Mouse (Mus musculus) c-Kit-negative CD71-positive TER-119-positive erythroid progenitor cells, embryonic 14.5 days (primary cell): ENCODE results near the gene Rfx5.
"Not testable (repeated sequence)": the region's sequence is repeated elsewhere in the genome, so short reads cannot be mapped to it uniquely, and the experiment has no call there.

Experiments
- DNase-seq: peaks from one replicate; pipeline ENCODE4 v3.0.0-alpha.2; 2013; ENCODE audit warnings: low read depth, low spot score

Gene Rfx5

DNA sequence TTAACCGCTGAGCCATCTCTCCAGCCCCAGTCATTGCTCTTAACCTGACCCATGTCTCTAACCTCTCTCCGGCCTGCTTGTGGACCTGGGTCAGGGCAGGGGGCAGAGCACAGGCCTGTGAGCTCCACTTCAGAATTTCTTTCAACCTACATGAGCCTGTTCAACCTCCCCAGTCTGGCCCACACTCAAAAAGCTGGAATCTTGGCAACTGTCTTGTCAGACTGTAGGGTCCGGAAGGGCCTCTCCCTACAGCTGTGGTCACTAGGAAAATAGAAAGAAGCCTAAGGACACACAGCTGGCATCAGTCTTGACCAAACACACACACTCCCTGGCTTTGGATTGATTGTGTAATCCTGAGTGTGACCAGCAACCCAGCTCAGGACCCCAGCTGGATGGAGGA, 18.5 kb upstream of the Rfx5 start:
- DNase-seq: not testable (repeated sequence)

DNA sequence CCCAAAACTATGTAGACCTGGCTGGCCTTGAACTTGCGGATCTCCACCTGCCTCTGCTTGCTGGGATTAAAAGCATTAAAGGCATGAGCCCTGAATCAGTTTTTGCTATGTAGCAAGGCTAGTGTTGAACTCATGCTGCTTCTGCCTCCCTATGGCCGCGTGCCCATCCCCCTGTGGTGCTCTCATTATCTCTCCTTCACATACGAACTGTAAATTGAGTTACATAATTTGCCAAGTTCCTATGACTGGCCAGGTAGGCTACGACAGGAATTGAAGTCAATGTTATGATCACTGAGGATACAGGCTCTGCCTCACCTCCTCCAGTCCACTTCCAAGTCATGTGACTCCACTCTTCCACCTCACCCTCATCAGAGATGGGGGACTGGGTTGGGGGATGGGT, 17.7 kb upstream of the Rfx5 start:
- not testable (repeated sequence) for DNase-seq

DNA sequence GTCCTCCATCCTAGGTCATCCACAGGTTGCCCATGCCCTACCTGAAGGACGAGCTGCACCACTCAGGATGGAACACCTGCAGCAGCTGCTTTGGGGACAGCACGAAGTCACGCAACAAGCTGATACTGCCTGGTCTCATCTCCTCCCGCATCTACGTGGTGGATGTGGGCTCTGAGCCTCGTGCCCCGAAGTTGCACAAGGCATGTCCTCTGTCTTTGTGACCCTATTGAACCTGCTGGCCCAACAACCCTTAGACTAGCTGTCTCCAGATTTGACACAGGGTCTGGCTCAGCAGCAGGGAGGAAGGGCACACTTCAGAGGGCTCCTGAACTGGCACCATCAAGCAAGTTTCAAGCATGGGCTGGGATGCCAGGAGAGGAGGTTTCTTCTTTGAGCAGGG, 16.7 kb upstream of the Rfx5 start:
- not testable (repeated sequence) for DNase-seq

DNA sequence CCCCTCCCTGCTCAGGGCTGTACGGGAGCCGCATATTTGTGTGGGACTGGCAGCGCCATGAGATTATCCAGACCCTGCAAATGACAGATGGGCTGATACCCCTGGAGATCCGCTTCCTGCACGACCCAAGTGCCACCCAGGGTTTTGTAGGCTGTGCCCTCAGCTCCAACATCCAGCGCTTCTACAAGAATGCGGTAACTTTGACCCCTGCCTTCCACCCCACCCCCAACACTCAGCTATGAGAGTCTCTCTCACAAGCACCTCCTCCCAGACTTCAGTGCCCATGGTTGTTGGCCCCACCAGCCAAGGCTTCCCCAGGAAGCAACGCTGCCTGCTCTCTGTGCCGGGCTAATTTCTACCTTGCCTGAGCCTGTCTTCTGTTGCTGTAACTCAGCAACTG, 13.8 kb upstream of the Rfx5 start:
- DNase-seq: not testable (repeated sequence)

DNA sequence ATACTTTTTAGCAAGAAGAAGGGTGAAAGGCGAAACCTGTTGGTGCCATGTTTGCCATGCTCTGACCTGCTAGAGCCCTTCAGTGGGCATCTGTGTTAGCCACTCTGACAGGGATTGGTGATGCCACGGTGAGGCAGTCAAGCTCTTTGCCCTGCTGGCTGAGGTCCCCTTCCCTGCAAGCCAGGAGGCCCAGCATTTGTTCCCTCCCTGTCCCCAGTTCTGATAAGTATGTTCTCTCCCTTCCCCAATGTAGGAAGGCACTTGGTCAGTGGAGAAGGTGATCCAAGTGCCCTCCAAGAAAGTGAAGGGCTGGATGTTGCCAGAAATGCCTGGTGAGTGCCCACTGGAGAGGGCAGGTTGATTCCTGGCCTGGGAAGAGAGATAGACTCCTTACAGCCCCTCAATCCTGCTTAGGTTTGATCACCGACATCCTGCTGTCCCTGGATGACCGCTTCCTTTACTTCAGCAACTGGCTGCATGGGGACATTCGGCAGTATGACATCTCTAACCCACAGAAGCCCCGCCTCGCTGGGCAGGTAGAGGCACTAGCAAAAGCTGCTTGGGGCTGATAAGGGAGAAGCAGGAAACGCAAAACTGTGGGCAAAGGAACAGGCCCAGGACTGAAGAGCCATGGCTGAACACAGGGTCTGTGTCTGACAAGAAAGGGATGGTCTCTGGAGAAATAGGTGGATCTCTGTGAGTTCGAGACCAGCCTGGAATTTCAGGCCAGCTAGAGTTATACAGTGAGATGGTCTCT, 11.5 kb upstream of the Rfx5 start:
- DNase-seq: peak; percentile 77

DNA sequence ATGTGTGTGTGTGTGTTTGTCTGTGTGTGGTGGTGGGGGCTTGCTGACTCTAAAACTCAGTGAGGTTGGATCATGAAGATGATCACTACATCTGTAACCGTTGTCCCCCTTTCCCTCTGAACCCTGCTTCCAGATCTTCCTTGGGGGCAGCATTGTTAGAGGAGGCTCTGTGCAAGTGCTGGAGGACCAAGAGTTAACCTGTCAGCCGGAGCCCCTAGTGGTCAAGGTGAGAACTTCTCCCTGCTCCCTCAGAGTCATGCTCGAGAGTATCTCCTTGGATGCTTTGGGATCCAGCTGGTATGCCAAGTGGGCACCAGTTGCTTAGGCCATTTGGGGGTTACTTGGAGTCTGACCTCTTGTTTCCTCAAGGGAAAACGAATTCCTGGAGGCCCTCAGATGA, 10.2 kb upstream of the Rfx5 start:
- DNase-seq: peak; percentile 29

DNA sequence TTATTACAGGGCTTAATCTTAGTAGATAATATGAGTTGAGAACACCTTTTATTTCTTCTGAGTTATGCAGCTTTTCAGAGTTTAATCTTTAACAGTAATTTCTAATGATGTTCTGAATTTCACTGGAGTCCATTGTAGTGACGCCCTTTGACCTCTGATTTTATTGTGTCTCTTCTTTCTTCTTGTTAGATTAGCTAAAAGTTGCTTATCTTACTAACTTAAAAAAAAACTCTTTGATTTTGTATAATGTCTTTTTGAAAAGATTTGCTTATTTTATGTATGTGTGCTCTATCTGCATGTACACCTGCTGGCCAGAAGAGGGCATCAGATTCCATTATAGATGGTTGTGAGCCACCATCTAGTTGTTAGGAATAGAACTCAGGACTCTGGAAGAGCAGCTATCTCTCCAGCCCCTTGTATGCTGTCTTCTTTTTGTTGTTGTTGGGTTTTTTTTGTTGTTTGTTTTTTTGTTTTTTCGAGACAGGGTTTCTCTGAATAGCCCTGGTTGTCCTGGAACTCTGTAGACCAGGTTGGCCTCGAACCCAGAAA, 5.7 kb upstream of the Rfx5 start:
- DNase-seq: no peak

DNA sequence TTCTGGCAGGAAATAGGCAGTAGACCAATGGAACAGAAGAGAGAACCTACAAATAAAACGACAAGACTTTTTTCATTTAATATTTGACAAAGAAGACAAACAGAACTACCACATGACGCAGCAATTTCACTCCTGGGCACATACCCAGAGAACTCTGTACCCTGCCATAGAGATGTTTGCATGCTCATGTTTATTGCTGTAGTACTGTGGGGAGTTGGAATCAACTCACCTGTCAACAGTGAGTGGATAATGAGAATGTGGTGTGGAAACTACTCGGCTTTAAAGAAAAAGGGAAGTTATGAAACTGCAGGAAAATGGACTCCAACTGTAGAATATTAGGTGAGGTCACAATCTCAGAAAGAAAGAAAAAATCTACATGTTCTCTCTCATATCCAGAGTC, 4.2 kb upstream of the Rfx5 start:
- DNase-seq: no peak

DNA sequence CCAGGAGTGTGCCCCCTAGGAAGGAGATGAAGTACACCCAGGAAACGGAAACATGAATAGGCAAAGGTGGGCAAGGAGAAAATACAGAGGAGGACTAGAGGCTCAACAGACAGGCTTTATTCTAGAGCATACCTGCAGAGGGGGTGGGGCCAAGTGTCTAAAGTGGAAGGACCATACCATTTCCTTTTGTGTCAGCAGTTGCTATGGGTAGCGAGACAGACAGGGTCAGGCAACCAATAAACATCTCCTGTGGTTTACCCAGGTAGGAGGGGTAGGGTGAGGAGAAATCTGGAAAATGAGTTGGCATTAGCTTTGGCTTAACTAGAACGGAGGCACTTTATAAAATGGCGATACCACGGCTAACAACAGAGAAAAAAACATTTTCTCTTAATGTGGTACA, 1.1 kb upstream of the Rfx5 start:
- DNase-seq: no peak

DNA sequence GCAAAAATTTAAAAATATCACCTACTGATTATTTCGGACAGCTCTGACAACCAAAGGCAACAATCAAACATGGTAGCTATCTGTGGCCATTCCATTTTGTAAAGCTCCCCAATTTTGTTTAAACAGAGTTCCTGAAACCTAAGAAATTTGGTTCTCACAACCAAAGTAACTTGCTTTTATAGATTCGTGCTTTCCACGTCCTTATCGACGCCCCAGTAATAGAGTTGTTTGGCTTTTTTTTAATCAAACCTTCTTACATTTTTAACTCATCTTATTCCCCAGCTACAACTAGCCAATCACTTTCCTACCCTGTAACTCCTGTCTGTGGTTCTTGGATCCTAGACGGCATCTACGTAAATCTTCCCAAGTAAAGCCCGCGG, 501 bp upstream of the Rfx5 start:
- DNase-seq: no peak

DNA sequence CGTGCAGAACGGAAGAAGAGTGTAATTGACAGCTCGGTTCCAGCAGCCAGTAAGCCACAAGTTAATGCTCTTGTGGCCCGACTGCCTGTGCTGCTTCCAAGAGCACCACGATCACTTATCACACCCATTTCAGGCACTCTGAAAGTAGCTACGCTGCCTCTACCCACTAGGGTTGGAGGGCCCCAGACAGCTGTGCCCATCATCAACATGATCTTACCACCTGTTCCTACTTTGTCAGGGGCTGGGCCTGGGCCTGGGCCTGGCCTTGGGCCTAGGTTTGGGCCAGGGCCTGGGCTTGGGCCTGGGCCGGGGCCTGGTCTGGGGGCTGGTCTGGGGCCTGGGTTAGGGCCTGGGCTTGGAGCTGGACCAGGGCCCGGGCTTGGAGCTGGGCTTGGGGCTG, 4.4 kb downstream of the Rfx5 start:
- DNase-seq: no peak

DNA sequence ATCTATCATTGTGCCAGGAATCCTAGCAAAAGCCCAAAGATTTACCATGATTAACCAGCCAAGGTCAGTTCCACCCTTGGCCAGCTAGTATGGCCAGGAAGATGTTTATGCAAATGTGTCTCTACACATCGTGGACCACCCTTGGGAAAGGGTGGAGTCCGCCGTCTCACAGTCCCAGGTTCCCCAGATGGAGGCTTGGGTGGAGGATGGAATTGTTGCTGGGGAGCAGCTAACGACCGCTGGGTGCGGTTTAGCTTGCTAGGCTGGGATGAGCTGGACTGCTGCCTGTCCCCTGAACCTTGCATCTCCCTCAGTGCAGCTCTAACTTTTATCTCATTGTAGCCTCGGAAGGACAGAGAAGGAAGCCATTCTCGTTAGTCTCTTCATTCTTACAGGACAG, 6.0 kb downstream of the Rfx5 start:
- DNase-seq: no peak

DNA sequence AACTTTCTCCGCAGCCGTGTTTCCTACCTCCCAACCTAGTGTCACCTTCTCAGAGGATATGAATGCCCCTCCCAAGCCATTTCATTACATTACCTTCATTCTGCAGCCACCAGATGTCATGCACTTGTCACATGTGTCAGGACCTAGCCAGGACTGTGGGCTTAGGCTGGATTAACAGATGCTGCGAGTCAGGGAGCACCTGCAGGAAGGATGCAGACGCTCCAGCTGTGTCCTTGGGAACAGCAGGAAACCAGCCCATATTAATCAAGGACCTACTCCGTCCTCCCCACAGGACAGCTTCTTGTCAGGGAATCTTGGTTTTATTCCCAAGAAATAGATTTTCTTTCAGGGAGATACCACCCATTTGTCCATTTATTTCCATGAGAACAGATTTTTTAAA, 6.4 kb downstream of the Rfx5 start:
- no peak for DNase-seq

DNA sequence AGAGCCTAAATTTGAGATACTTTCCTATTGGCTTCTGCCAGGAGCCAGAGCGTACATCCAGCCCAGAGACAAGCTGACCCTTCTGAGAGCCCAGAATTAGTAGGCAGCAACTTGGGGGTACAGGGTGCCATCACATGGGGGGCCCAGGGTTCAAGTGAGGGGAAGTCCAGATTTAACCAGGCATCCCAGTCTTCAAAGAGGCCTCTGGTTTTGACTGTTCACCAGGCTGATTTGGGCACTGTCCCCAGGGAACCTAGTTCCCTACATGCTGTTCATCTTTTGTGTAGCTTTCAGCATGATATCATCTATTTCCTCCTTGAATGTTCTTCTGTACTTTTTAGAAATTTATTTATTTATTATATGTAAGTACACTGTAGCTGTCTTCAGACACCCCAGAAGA, 11.1 kb downstream of the Rfx5 start:
- DNase-seq: no peak

DNA sequence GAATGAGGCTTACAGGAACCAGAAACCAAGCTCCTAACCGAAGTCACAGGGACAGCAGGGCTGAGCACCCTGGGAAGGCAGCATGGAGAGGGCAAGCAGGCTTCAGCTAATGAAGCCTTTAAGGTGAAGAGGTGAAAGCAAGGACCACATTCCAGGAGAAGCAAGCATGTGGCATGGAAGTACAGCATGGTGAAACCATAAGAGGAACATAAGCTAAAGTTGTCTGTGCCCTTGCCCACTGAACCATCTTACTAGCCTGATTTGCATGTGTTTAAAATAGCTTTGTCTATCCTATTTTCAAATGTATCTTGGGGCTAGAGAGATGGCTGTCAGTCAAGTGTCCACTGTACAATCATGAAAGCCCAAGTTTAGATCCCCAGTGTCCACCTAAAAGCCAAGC, 12.0 kb downstream of the Rfx5 start:
- no peak for DNase-seq

DNA sequence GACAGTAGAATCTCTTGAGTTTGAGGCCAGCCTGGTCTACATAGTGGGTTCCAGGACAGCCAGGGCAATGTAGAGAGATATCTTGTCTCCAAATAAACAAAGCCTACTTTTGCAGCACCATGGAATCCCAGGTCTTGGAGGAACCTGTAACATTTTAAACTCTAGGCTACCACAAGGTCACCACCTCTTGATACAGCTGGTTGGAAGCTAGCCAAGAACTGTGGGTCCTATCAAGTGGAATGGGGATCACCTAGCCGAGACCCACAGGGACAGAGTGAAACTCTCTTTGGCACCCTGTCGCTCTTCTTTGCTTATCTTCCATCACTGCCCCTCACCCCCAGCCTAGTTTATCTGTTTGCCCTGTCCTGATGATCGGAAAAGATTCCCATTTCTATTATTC, 18.7 kb downstream of the Rfx5 start:
- no peak for DNase-seq

DNA sequence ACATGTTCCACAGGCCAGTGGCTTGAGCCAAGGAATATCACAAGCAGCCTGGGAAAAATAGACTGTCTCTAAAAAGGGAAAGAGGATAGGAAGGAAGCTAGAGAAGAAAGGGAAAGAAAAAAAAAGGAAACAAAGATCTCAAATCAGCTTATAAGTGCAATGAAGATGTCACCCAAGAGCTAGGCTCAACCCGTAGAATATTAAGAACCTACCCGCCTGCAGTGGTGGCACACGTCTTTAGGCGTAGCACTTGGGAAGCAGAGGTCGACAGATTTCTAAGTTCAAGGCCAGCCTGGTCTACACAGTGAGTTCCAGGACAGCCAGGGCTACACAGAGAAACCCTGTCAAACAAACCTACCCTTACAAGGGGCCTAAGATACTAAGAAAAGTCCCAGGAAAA, 19.7 kb downstream of the Rfx5 start:
- DNase-seq: no peak

DNA sequence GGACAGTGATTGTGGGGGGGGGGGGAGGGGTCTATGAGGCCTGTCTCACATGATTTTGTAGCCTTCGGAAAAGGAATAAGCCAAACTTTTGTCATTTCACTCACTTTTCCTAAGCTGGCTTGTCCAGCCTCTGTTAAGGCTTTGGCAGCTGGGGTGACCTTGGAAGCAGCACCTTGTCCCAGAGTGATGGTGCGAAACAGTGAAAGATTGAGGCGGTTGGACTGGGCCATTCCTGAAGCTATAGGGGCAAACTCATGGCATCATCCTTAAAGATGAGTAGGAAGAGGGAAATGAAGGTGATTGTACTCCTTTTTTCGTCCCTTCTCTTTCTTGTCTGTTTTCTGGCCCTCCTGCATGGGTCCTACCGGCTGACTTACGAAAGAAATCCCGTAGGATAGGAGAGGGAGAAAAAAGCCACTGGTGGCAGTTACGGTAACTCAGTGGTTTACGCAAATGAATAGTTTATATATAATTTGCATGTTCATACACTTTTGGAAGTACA, 20.2 kb downstream of the Rfx5 start:
- DNase-seq: no peak

DNA sequence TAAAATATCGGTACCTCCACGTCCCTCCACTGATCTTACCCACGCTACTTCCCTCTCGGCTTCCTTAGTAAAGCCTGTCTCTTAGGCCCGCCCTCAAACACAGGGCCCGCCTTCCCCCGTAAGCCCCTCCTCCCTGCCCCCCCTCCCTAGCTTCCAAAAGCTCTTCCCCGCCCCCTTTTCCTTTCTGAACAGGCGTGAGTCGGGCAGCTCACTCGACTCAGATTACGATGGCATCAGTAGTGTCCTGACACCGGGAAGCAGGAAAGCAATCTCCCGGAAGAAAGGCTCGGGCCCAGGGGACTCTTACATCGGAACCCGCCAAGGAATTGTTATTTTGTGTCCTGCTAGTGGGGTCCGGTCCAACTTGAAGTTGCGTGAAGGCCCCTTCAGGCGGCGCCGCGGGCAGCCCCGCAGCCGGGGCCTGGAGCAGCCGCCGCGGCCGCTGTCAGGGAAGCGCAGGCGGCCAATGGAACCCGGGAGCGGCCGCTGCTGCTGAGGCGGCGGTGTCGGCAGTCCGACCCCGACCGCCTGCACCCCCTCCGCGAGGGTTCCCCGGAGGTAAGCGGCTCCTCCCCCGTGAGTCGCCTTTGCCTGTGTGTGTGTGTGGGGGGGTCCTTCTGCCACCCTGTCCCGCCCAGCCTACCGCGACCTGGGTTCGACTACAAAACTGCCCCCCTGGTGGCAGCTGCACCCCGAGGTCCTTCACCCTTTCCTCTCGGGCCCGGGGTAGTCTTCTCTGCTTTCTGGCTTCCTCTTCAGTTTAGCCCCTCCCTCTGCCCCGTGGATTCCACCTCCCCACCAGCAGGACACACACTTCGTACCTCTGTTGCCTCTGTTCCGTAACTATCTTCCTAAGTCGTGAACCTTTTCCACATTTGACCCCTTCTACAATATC, 20.9 kb downstream of the Rfx5 start, which contains the start of gene Pi4kb:
Gene Pi4kb, plus strand, starts transcription at position 204 of the 895 bp plus-strand sequence.
- DNase-seq: peak; percentile 94

DNA sequence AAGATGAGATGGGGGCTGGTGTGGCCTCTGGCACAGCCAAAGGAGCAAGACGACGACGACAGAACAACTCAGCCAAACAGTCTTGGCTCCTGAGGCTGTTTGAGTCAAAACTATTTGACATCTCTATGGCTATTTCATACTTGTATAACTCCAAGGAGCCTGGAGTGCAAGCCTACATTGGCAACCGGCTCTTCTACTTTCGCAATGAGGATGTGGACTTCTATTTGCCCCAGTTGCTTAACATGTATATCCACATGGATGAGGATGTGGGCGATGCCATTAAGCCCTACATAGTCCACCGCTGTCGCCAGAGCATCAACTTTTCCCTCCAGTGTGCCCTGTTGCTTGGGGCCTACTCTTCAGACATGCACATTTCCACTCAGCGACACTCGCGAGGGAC, 30.4 kb downstream of the Rfx5 start:
- no peak for DNase-seq

DNA sequence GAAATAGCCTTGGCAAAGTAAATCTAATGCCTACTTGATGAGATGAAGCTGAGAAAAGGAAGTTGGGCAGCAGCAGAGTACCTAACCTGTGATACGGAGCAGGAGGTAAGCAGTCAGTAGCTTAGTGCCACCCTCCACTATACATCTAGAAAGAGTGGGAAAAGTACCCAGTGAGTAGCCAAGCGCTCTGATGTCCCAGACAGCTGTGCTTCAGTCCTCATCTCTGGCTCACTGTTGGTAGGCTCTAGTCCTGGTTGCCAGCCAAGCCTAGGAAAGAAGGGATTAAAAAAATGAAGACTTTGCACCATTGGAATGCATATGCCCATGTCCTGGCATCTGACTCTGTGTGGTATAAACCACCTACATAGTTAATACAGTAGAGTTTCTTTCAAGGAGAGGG, 31.6 kb downstream of the Rfx5 start:
- no peak for DNase-seq

DNA sequence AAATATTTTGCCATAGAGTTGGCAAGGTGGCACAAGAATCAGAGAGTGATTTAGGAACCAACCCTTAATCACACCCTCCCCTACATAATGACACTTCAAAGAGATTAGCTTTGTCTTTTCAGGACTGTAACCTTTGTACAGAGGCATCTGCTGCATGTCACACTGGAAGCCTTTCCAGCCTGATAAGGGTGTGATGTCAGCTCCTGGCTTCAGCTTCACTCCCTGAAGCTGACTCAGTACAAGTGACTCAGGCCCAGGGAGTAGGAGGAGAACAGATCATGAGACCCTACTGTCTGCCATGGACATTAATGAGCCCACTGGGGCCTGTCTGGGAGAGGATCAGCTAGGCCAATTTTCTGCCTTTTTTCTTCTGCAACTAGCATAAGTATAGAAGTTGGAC, 33.7 kb downstream of the Rfx5 start:
- DNase-seq: no peak
